Mouse (Mus musculus): ENCODE measurements at regions not wholly inside any gene's neighbourhood (a gene's known extent, or its start where the extent isn't known, plus 50 kb on each side); places are given as distances from the start of the nearest gene placed in this dataset.

- TF ChIP-seq POLR2A (IDR thresholded peaks at IDR 0.05; ENCODE audit: borderline replicate concordance, extremely low read depth, insufficient read depth, insufficient read length, poor library complexity, severe bottlenecking) (no peak), CTCF (IDR thresholded peaks at IDR 0.05; ENCODE audit: borderline replicate concordance, extremely low read depth, insufficient read depth, insufficient read length) (no peak)
- peak; percentile 26 for DNase-seq (ENCODE audit: low read depth)
Observed at GRCm38 (mm10) chr7:63313096-63313495, 100.7 kb upstream of the Chrna7 start.

DNA sequence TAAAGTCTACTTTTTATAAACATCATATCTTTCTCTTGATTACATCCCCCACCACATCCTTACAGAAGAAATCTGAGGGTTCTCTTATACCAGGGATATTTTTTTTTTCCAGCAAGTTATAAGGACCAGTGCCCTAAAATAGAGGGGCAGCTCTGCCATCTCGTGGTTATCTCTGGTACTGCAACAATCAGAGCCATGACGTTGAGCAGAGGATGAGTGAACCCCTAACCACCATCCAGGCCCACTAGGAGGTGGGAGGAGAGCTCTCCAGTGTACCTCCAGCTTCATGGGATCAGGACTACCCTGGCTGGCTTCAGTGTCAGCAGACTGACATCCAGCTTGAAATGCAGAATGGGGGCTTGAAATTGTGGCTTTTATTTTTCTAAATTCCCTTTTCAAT lies 107.2 kb upstream of the Chrna7 start:
- peak; percentile 82 for TF ChIP-seq CTCF (IDR thresholded peaks at IDR 0.05; ENCODE audit: borderline replicate concordance, extremely low read depth, insufficient read depth, insufficient read length)
- TF ChIP-seq POLR2A (IDR thresholded peaks at IDR 0.05; ENCODE audit: borderline replicate concordance, extremely low read depth, insufficient read depth, insufficient read length, poor library complexity, severe bottlenecking) = no peak
- DNase-seq (ENCODE audit: low read depth) = peak; percentile 73

- TF ChIP-seq CTCF (IDR thresholded peaks at IDR 0.05; ENCODE audit: borderline replicate concordance, extremely low read depth, insufficient read depth, insufficient read length) = no peak
- no peak for TF ChIP-seq POLR2A (IDR thresholded peaks at IDR 0.05; ENCODE audit: borderline replicate concordance, extremely low read depth, insufficient read depth, insufficient read length, poor library complexity, severe bottlenecking)
- DNase-seq (ENCODE audit: low read depth) = no peak
Observed at GRCm38 (mm10) chr7:63321171-63321570, 108.8 kb upstream of the Chrna7 start.

GRCm38 (mm10) chr7:63321951-63322710 lies 109.8 kb upstream of the Chrna7 start:
- DNase-seq (ENCODE audit: low read depth) = peak; percentile 90
- TF ChIP-seq POLR2A (IDR thresholded peaks at IDR 0.05; ENCODE audit: borderline replicate concordance, extremely low read depth, insufficient read depth, insufficient read length, poor library complexity, severe bottlenecking) (no peak), CTCF (IDR thresholded peaks at IDR 0.05; ENCODE audit: borderline replicate concordance, extremely low read depth, insufficient read depth, insufficient read length) (peak; percentile 66)

DNA sequence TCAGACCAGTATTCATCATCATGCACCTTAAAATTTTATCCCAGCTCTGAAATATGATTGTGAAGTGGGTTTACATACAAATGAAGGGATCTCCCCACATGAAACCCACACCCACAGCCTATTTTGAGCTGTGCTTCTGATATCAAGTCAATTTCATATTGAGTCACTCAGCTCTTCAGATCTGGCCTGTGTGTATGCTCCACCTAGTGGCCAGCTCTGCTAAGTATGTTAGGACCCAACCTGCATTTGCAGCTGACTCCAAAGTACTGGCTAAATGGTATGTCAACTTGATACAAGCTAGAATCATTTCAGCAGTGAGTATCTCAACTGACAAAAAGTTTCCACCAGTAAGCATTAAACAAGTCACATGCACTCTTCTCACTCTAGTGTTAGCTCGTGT lies 109.4 kb upstream of the Otud7a start:
- TF ChIP-seq CTCF (IDR thresholded peaks at IDR 0.05; ENCODE audit: borderline replicate concordance, extremely low read depth, insufficient read depth, insufficient read length) = peak; percentile 74; the same call in 1 of the 2 replicates
- no peak for TF ChIP-seq POLR2A (IDR thresholded peaks at IDR 0.05; ENCODE audit: borderline replicate concordance, extremely low read depth, insufficient read depth, insufficient read length, poor library complexity, severe bottlenecking)

DNA sequence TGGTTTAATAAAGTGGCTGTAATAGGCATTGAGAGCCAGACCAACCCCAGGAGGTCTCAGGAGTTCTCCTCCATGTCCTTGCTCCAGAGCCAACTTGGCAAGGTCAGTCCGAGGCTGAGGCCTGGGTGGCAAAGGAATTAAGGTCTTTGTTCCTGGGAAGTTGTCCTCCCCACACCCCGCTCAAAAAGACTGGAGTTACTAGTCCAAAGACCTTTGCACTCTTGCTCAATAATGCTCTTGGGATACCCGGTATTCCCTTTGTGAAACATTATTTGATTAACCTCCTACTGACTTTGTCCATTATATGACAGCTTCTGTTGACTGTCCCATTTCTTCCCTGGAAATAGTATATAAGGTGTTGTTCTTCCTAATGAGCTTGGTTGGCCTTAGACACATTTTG lies 108.5 kb upstream of the Otud7a start:
- TF ChIP-seq CTCF (IDR thresholded peaks at IDR 0.05; ENCODE audit: borderline replicate concordance, extremely low read depth, insufficient read depth, insufficient read length) (no peak), POLR2A (IDR thresholded peaks at IDR 0.05; ENCODE audit: borderline replicate concordance, extremely low read depth, insufficient read depth, insufficient read length, poor library complexity, severe bottlenecking) (no peak)
- no peak for DNase-seq (ENCODE audit: low read depth)

More for the DNA sequence above, 109.4 kb upstream of the Otud7a start:
- DNase-seq (ENCODE audit: low read depth) = peak; percentile 76

- TF ChIP-seq CTCF (IDR thresholded peaks at IDR 0.05; ENCODE audit: borderline replicate concordance, extremely low read depth, insufficient read depth, insufficient read length) (no peak), POLR2A (IDR thresholded peaks at IDR 0.05; ENCODE audit: borderline replicate concordance, extremely low read depth, insufficient read depth, insufficient read length, poor library complexity, severe bottlenecking) (no peak)
- no peak for DNase-seq (ENCODE audit: low read depth)
Observed at GRCm38 (mm10) chr7:63341716-63342115, 102.8 kb upstream of the Otud7a start.

DNA sequence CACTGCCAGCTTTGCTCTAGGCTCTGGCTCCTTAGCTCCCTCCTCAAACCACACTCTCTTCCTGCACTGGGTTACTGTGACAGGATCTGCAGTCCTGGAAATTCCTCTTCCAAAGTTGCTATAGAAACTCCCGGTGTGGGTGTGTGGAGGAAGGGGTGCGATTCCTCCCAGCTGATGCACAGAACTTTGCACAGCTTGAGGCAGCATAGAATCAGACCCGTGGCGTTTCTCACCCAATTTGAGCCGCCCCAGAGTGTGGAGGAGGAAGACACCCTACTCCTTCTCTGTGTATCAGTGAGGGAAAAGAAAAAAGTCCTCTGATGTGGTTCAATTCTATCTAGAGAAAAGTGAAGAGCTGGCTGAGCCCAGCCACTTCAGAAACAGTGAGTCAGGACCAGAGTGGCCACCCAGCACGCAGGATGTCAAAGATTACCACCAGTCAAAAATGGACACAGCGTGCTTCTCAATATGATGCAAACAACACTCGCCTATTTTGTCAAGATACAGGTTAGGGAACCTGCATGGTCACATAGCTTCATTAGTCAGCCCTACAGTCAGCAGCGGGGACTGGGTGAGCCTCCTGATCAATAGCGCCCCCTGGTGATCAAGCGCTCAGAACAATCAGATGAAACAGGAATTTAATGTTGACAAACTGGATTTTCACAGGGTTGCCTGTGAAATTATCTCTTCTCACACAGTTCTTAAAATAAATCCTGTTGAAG lies 98.7 kb upstream of the Otud7a start:
- TF ChIP-seq CTCF (IDR thresholded peaks at IDR 0.05; ENCODE audit: borderline replicate concordance, extremely low read depth, insufficient read depth, insufficient read length) = peak; percentile 67
- TF ChIP-seq POLR2A (IDR thresholded peaks at IDR 0.05; ENCODE audit: borderline replicate concordance, extremely low read depth, insufficient read depth, insufficient read length, poor library complexity, severe bottlenecking) = no peak
- DNase-seq (ENCODE audit: low read depth) = peak; percentile 69

- TF ChIP-seq CTCF (IDR thresholded peaks at IDR 0.05; ENCODE audit: borderline replicate concordance, extremely low read depth, insufficient read depth, insufficient read length) = no peak
- no peak for TF ChIP-seq POLR2A (IDR thresholded peaks at IDR 0.05; ENCODE audit: borderline replicate concordance, extremely low read depth, insufficient read depth, insufficient read length, poor library complexity, severe bottlenecking)
- DNase-seq (ENCODE audit: low read depth) = no peak
Observed at GRCm38 (mm10) chr7:63346393-63346730, 98.2 kb upstream of the Otud7a start.
